Mouse (Mus musculus) embryonic fibroblast, embryonic 13.5 days (primary cell): ENCODE data around the gene Arhgef7.

Experiments used
- CTCF ChIP-seq: IDR thresholded peaks from 2 replicates; pipeline ENCODE4 v1.5.1; 2011; ENCODE audit warnings: mild to moderate bottlenecking, control low read depth, low read length, moderate library complexity, borderline replicate concordance; ENCODE audit not compliant: insufficient read depth
- POLR2A ChIP-seq: IDR thresholded peaks from 2 replicates; pipeline ENCODE4 v1.6.1; 2011; ENCODE audit warnings: low read depth, mild to moderate bottlenecking, control low read depth, low read length, moderate library complexity

DNA sequence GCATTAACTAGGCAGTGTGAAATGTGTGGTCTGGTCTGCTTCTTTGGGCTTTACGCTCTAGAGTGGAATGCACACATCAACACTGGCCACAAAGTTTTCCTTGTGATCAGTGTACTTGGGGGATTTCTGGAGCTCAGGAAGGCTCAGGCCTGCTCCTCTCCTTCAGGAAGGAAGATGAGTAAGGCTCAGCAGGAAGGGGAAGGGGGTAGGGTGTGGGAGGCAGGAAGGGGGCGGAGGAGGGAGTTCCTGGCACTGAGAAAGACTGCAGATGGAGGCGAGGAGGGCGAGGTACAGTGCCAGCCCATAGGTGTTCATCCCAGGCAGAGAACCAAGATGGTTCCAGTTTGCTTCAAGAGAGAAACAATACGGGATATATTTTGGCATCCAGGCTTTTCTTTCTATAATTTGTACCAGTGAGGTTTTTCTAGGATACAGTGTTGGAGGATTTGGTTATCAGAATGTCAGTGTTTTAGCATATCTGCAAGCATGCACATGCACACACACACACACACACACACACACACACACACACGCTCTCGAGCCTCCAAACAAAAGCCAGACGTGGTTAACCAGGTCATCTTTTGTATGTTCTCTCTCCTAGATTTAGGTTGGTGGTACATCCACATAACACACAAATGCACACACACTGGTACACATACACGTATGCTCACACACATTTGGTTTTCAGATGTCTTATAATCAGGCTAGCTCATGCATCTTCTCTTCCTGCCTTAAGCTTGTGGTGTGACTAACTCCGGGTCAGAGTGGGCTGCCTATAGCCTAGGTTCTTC, 52.5 kb downstream of the Arhgef7 start:
- TF ChIP-seq CTCF (no peak), POLR2A (no peak)
